Mouse (Mus musculus): ENCODE measurements at regions not wholly inside any gene's neighbourhood (a gene's known extent, or its start where the extent isn't known, plus 50 kb on each side); places are given as distances from the start of the nearest gene placed in this dataset.

DNA sequence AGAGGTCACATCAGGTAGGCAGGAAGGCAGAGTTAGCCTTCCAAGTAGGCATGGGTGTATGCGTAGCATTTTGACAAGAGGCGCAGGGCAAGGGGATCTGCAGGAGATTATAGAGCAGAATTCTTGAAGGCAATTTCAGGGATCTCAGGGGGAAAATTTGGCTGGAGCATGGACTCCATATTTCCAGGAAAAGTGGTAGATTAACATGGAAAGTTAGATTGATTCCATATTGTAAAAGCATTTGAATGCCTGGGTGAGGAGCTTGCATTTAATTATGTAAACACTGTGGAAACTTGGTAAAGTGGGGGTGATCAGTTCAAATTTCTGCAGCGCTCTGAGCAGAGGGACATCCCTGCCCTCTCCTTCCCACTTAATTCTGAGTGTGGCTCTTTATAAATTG, 146.7 kb downstream of the Pax3 start:
- no peak for DNase-seq

DNA sequence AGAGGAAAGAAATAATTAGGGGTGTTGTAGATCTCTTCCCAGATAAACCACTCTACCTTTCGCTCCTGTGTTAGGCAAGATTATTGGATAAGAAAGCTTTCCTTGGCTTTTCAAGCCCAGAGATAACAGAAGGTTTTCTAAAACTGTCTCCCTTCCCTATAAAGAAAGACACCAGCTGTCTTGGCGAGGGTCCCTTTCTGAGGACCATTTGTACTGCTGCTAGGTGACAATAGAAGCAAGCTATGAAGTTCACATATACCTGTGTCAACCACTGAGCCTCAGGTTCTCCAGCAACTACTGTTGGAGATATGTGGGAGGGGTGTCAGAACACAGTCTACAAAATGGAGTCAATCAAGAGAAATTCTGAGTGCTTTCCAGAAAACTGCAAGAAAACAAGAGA, 164.6 kb downstream of the Pax3 start:
- DNase-seq, result no peak

DNA sequence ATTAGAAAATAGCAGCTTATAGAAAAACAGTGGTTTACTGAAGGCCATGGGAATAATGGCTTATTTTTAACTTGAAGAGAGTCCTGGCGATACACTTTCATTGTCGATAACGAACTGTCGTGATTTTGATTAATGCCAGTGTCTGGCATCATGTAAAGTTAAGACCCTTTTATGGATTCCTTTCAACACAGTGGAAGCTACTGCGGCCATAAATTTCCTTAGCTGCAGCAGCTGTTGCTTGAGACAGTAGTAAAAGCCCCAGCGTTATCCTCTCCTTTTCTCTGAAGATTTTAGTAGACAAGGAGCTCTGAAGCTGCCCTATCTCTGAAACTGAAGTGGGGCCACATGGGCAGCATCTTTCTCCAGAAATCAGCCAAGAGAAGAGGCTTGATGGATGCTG, 175.2 kb downstream of the Pax3 start:
- no peak for DNase-seq

DNA sequence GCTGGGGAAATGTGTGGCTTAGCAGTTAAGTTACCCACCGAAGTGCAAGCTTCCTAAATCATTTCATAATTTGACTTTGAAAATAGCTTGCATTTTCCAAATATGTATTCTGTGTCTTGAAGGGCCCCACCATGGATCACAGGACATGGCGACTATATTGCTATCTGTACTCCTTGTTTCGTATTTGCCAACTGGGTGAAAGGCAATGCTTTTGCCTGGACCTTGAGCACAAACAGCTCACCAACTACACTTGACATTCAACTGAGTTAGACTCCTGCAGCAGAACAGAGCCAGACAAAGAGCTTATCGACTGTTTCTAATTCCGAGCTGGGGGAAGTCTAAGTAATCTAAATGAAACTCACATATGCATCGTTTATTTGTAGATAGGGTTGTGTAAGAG, 175.9 kb downstream of the Pax3 start:
- DNase-seq, result no peak

GRCm38 (mm10) chr1:78017949-78018617, 178.9 kb downstream of the Pax3 start:
- no peak for DNase-seq

- DNase-seq, result no peak
These were observed 180.2 kb downstream of the Pax3 start for GRCm38 (mm10) chr1:78016541-78017267.

DNA sequence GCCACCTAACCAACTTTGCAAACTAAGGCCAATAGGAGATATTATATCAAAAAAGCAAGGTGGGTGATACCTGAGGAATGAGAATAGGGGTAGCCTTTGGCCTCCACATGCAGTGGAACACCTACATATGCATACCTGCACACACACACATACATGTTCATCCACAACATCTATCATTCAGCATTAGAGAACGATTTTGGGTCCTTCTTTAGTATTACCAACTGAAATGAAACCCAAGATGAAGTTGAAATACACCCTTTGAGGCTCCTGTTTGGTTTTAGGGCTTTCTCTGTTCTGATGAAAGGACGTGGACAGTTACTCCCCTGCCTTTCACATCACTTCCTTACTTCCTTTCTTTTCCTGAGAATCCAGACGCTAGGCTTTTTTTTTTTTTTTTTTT, 180.9 kb downstream of the Pax3 start:
- DNase-seq, result no peak

DNA sequence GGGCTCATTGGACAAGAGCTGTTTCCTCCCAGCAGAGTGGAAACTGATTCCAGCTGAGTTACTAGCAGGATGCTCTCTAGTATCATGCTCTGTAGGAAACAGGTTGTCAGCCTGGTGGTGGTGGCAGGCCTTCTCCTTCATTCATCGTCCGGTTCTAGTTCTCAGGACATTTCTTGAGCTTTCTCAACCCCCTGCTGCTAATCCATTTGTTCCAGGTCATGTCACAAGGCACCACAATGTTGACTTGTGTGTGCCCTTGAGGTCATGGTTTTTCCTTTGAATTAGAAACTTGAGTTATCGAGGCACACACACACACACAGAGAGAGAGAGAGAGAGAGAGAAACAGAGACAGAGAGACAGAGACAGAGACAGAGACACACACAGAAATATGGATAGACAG, 183.5 kb downstream of the Pax3 start:
- no peak for DNase-seq

DNA sequence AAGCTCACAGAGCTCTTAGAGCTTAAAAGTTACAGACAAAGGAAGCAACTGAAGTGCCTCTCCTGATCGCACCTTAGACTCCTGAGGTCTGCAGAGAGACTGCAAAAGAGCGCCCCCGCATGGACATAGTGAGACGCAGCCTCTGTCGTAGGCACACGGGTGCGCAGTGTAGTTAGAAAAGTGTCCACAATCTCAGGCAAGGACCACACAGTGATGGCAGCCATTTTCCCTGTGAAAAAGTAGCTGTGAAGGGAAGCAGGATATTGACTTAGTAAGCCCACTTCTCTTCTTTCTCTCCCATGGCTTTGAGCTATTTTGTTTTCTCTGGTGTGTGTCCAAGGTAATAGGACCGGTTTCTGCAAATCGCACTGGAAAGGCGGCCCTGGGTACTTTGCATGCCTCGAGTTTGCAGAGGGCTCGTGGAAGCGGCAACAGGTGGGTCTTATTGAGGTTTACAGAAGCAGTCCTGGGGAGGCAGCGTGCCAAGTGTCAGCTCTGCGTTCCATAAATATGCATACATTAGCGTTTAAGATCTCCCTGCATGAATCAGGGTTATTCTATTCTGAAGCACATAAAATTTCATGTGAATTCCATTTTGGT, 188.0 kb downstream of the Pax3 start:
- DNase-seq, result no peak

GRCm38 (mm10) chr1:78004376-78004775, 192.6 kb downstream of the Pax3 start:
- no peak for DNase-seq

DNA sequence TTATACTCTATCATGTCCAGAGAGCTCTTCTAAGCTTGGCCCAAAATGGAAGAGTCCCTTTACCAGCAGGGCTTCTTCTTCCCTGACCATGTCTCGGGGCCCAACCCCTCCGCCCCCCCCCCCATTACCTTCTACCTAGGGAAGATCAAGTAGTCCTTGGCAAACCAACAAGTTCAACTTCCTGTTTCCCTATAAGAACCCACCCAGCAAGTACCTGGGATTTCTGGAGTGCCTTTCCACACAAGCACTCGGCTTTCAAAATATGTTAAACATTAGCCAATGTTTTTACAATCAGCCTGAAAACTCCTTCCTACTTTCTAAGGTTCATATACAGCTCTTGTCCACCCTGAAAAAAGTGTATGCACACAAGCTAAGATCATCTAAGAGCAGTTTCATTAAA, 198.2 kb downstream of the Pax3 start:
- no peak for DNase-seq

GRCm38 (mm10) chr1:77981528-77981927, 215.4 kb downstream of the Pax3 start:
- no peak for DNase-seq

DNA sequence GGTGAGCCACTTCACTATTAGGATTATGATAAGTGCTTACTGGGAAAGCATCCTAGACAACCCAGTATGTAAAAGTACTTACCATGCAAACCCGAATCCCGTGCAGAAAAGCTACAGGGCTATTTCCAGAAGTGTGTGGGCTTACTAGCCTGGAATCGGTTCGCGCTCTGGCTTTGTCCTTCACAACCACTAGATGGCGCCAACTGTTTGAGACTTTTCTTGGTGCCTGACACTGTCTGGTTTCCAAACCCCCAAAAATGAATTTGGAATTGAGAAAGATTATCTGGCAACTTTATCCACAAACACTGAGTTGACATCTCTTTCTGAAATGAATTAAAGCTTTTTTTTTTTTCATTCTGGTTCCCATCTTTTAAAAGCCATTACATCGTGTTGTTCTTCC, 218.2 kb downstream of the Pax3 start:
- peak; percentile 30 for DNase-seq

DNA sequence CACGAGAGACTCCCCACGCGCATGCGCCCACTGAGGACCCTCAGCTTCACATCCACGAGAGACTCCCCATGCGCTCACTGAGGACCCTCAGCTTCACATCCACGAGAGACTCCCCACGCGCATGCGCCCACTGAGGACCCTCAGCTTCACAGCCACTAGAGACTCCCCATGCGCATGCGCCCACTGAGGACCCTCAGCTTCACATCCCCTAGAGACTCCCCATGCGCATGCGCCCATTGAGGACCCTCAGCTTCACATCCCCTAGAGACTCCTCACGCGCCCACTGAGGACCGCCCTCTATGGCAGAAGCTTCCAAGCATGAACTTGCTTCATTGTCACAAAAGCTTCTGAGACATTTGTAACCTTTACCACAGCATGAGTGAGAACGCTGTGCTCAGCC, 221.0 kb downstream of the Pax3 start:
- DNase-seq, result no peak

DNA sequence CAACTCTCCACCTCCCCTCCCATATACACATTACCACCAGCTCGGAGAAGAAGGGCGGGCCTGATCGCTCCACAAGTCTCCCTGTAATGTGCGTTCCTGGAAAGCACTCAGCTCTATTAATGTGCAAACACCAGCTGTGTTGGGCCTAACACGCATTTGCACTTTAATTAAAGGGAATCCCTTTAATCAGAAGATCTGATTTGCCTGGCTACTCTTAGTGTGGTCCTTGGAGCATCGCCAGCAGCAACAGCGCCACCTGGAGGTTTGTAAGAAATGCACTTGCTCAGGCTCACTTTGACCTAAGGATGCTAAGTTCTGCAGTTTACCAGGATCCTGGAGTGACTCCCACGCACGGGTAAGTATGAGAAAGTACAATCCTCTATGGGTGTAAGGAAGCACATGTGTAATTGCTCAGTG, 224.6 kb downstream of the Pax3 start:
- peak; percentile 13 for DNase-seq

GRCm38 (mm10) chr1:77964656-77965335, 232.1 kb downstream of the Pax3 start:
- no peak for DNase-seq

- DNase-seq, result no peak
These were observed 237.6 kb downstream of the Pax3 start for GRCm38 (mm10) chr1:77959309-77959708.

GRCm38 (mm10) chr1:77957156-77957767, 239.7 kb downstream of the Pax3 start:
- no peak for DNase-seq

DNA sequence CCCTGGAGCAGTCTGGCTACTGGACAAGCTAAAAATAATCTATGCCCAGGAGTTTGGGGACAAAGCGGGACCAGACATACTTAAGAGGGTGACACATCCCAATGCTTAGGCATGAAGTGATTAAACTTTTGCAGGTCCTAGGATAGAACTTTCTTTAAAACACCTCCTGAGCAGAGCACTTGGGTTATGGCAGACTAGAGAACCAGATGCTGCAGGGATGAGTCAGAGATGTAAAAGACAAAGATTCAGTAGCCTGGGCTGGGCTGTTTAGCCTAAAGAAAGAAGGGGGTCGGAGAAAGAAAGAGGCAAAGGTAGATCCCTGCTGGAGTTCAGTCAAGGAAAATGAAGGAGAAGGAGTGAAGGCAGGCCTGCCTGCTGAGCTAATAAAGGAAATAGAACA, 249.0 kb downstream of the Pax3 start:
- no peak for DNase-seq

DNA sequence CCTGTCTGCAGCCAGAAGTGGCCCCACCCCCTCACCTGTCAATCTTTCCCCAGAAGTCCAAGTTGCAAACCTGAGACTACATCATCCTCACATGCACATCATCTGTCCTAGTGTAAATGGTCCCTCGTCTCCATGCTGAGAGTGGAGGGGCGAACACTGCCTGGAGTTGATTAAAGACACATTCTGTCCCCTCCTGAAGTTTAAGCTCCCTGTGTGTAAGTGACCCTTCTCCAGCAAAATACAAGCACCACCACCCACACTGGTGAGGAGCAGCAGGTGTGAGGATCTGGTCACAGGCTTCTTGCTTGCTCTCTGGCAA, 252.6 kb downstream of the Pax3 start:
- DNase-seq, result no peak

DNA sequence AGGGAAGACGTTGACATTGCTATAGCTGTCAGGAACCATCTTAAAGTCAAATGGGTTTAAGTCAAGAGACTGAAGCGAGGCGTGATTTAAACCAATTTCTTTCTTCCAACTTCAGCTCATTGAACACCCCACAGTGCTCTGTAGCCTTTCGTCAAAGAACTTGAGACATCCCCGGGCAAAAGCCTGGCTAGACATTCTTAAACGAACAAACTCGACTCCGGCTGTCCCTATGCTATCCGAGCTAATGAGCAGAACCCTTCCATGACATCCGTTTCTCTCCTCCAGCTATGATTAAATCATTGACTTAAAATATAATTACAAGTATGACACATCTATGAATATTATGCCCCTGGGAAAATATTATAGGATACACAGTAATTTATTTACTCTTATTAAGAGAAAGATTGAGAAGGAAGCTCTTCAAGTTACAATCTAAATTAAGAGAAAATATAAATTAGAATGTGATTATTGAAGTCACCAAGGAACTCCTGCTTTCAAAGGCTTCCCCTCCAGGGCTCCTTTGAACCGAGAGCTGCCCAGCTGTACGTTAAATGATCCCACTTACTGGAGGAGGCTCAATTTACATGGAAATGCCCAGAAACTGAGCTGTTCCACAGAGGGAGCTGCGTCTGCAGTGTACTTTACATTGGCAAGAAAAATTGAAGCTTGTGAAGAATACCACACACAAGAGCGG, 253.2 kb downstream of the Pax3 start:
- DNase-seq, result no peak

DNA sequence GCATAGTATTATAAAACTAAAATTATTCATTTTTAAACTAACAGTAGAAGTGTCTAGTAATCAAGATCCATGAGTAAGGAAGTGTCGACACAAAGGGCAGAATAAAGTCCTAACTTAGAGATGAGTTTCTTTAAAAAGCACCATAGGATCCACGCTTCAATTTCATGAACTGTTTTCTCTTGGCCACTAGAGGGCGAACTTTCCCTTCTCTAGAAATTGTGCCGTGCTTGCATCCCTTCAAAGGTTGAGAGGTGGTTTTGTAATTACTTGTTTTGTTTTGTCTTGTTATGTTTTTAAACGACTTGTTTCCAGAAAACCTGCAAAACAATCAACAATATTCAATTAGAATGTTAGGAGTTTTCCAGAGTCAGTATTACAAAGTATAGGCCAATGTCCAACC, 253.8 kb downstream of the Pax3 start:
- DNase-seq, result no peak
